Mouse (Mus musculus) olfactory bulb, adult 2 months (tissue): ENCODE measurements around the gene Haus3. TPM values are rescaled to one million over a fixed set of nuclear protein-coding genes. Genes with fewer than 3 reads are reported as not detected.

Experiments used
- H3K27ac ChIP-seq: fragments of 200-500 bp; 2 replicates; pipeline ENCODE4 v1.5.1; 2012; ENCODE audit warnings: low read depth, low read length; ENCODE audit not compliant: insufficient read depth
- H3K4me1 ChIP-seq: fragments of 200-500 bp; 2 replicates; pipeline ENCODE4 v1.6.1; 2012; ENCODE audit warnings: low read length; ENCODE audit not compliant: control insufficient read depth, insufficient read depth
- H3K4me3 ChIP-seq: fragments of 200-500 bp; 2 replicates; pipeline ENCODE4 v1.5.1; 2012; ENCODE audit warnings: mild to moderate bottlenecking, low read depth, low read length, moderate library complexity; ENCODE audit not compliant: insufficient read depth
- CTCF ChIP-seq: fragments of 200-500 bp; IDR thresholded peaks from 2 replicates; pipeline ENCODE4 v1.5.1; 2012; ENCODE audit warnings: low read depth, mild to moderate bottlenecking, low read length, moderate library complexity; ENCODE audit not compliant: insufficient read depth
- POLR2A ChIP-seq: fragments of 200-500 bp; IDR thresholded peaks from 2 replicates; pipeline ENCODE4 v1.6.1; 2012; ENCODE audit warnings: mild to moderate bottlenecking, low read depth, low read length, moderate library complexity; ENCODE audit not compliant: insufficient read depth
- WGBS: fragments of 180-500 bp; shearing (Covaris S2); methylation state at CpG from one replicate; pipeline ENCODE4 v1.1.7; 2018; 5-methylcytosine and 5-hydroxymethylcytosine counted together
- polyA plus RNA-seq: library from polyadenylated mRNA; stranded (reverse); fragments of >200 nt; gene quantifications from 2 replicates; pipeline ENCODE4 v1.2.4, GENCODE M21; 2012; ENCODE audit warnings: low replicate concordance; ENCODE audit not compliant: missing spikeins, insufficient read depth, insufficient read length

The Haus3 gene
- polyA plus RNA-seq, 1 experiment: not detected

GRCm38 (mm10) chr5:34189521-34189920, 20.2 kb upstream of the Haus3 start:
- no peak for TF ChIP-seq CTCF
- no peak for TF ChIP-seq POLR2A
- no peak overlapping the region for H3K27ac ChIP-seq
- 57% methylated on average over 1 of the region's 1 CpGs for WGBS

DNA sequence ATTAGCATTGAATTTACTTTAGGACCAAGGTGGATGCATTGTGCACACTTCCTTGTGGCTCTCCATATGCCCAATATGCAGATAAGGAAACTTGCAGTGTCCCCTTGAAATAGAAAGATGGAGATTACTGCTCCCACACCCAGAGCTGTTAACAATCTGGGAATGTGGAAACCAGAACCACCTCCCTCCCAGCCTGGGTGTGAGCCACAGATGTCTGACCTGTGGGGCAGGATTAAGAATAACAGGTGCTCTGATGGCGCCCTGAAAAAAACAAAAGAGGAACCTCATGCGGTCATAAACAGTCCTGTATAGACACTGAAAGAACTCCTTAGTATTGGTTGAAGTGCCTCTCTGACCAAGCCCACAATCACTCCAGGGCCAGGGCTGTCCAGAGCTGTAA, 19.5 kb upstream of the Haus3 start:
- 81% methylated on average over 2 of the region's 2 CpGs for whole genome bisulfite sequencing
- Histone ChIP-seq H3K4me3 (no peak overlapping the region), H3K27ac (peak overlapping the region; percentile 90; the same call in 1 of the 2 replicates), H3K4me1 (peaks cover 37% of the 10 kb centered on the region)
- no peak for TF ChIP-seq CTCF
- TF ChIP-seq POLR2A: no peak

More at GRCm38 (mm10) chr5:34189521-34189920, 20.2 kb upstream of the Haus3 start:
- H3K4me1 ChIP-seq: peaks cover 33% of the 10 kb centered on the region
- H3K4me3 ChIP-seq: no peak overlapping the region

- Histone ChIP-seq H3K4me1 (peaks cover 47% of the 10 kb centered on the region), H3K4me3 (peak within 1 kb of the TSS; percentile 85), H3K27ac (peak within 1 kb of the TSS; percentile 90)
- under 1% methylated on average over 60 of the region's 60 CpGs for WGBS
- TF ChIP-seq POLR2A (peak; percentile 77), CTCF (0 out of 2 replicates have a peak, but pooled peaks have one; percentile 15)
Measured at GRCm38 (mm10) chr5:34187601-34188316, 18.4 kb upstream of the Haus3 start, which contains the start of gene Mxd4. Gene Mxd4 (minus strand): TSS chr5:34187720.

GRCm38 (mm10) chr5:34186961-34187391, 17.6 kb upstream of the Haus3 start:
- H3K4me3 ChIP-seq: peak overlapping the region; percentile 85
- H3K27ac ChIP-seq: peak overlapping the region; percentile 71; the same call in 1 of the 2 replicates
- peaks cover 53% of the 10 kb centered on the region for H3K4me1 ChIP-seq
- TF ChIP-seq CTCF (no peak), POLR2A (no peak)
- WGBS: 1% methylated on average over 46 of the region's 46 CpGs

- peak overlapping the region; percentile 85 for H3K4me3 ChIP-seq
- no peak overlapping the region for H3K27ac ChIP-seq
- peaks cover 55% of the 10 kb centered on the region for H3K4me1 ChIP-seq
- no peak for TF ChIP-seq CTCF
- no peak for TF ChIP-seq POLR2A
- WGBS: 20% methylated on average over 2 of the region's 2 CpGs
Measured at GRCm38 (mm10) chr5:34186391-34186790, 17.1 kb upstream of the Haus3 start.

- no peak overlapping the region for H3K27ac ChIP-seq
- peak overlapping the region; percentile 85 for H3K4me3 ChIP-seq
- peaks cover 55% of the 10 kb centered on the region for H3K4me1 ChIP-seq
Measured at GRCm38 (mm10) chr5:34185791-34186190, 16.5 kb upstream of the Haus3 start.

DNA sequence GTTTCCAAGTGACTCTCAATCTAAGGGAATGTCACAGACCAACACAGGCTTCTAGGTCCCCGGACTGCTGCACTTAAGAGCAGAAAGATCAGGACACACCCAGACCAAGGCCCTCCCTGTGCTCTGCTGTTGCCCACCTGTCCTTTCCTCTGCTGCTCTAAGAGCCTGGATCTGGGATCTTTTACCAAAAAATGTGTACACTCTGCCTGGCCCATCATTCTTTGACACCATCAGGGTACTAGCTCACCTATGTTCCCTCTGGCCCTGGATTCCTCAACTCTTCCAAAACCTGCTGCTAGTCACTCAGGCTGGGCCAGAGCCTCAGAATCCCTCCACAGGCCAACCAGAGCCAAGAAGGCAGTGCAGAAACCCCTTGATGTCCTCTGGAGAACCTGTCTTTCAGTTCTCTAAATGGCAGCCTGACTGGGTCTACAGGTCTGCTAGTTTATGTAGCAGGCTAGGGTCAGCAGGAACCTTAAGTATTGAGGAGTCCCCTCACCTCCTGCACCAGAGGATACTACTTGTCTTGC, 15.8 kb upstream of the Haus3 start:
- 78% methylated on average over 1 of the region's 1 CpGs for WGBS
- H3K4me1 ChIP-seq: peaks cover 55% of the 10 kb centered on the region
- no peak for TF ChIP-seq CTCF
- no peak for TF ChIP-seq POLR2A
- no peak overlapping the region for H3K27ac ChIP-seq
- H3K4me3 ChIP-seq: 0 out of 2 replicates have a peak overlapping the region, but pooled peaks have one; percentile 85

More at GRCm38 (mm10) chr5:34185791-34186190, 16.5 kb upstream of the Haus3 start:
- TF ChIP-seq POLR2A (no peak), CTCF (no peak)

DNA sequence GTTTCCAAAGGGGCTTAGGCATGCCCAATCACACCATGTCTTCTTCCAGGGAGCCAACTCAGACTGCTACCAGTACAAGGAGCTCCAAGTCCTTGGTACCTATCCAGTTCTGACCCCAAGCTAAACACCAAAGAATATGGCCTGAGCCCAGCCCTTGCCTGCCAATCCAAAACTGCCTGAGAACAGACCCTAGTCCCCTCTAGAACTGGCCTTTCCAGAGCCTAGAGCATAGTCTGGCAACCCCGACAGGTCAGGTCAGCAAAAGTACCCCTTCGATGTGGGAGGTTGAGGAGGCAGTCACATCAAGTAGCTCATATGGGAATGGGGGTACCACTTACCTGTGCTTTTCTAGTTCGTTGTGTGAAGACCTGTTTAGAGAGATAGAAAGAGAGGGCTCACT, 14.6 kb upstream of the Haus3 start:
- 0 out of 2 replicates have a peak overlapping the region, but pooled peaks have one; percentile 32 for H3K27ac ChIP-seq
- peaks cover 47% of the 10 kb centered on the region for H3K4me1 ChIP-seq
- H3K4me3 ChIP-seq: no peak overlapping the region
- TF ChIP-seq CTCF (no peak), POLR2A (no peak)
- 89% methylated on average over 3 of the region's 3 CpGs for WGBS
